Mouse (Mus musculus) intestine, embryonic 16.5 days (tissue): ENCODE data around the gene Bcl2l11. TPM values are rescaled to one million over a fixed set of nuclear protein-coding genes. Genes with fewer than 3 reads are reported as not detected.
"Not testable (repeated sequence)": the region's sequence is repeated elsewhere in the genome, so short reads cannot be mapped to it uniquely, and the experiment has no call there.

Source experiments
- ATAC-seq: fragments of 200-750 bp; cut with Nextera tagmentation; 2 replicates; pipeline ENCODE4 v1.8.0; 2017; ENCODE audit warnings: moderate TSS enrichment, moderate library complexity
- H3K27ac ChIP-seq: fragments of 300-500 bp; sonication (generic); 2 replicates; pipeline ENCODE4 v1.5.1; 2014; ENCODE audit warnings: mild to moderate bottlenecking, low read length
- H3K27me3 ChIP-seq: fragments of 300-500 bp; sonication (generic); replicated peaks from 2 replicates; pipeline ENCODE4 v1.6.1; 2014; ENCODE audit warnings: low read length, control low read depth, mixed read lengths; ENCODE audit not compliant: control insufficient read depth, insufficient read depth
- H3K36me3 ChIP-seq: fragments of 300-500 bp; sonication (generic); 2 replicates; pipeline ENCODE4 v1.6.1; 2014; ENCODE audit warnings: low read length, control low read depth; ENCODE audit not compliant: control insufficient read depth, insufficient read depth
- H3K4me1 ChIP-seq: fragments of 300-500 bp; sonication (generic); 2 replicates; pipeline ENCODE4 v1.6.1; 2014; ENCODE audit warnings: low read length, control low read depth, mixed read lengths; ENCODE audit not compliant: control insufficient read depth, insufficient read depth
- H3K4me2 ChIP-seq: fragments of 300-500 bp; sonication (generic); 2 replicates; pipeline ENCODE4 v1.6.1; 2014; ENCODE audit warnings: low read depth, low read length, control low read depth
- H3K4me3 ChIP-seq: fragments of 300-500 bp; sonication (generic); 2 replicates; pipeline ENCODE4 v1.5.1; 2014; ENCODE audit warnings: mild to moderate bottlenecking, low read length
- H3K9ac ChIP-seq: fragments of 300-500 bp; sonication (generic); 2 replicates; pipeline ENCODE4 v1.6.1; 2014; ENCODE audit warnings: low read depth, low read length
- H3K9me3 ChIP-seq: fragments of 300-500 bp; sonication (generic); 2 replicates; pipeline ENCODE4 v1.6.1; 2016; ENCODE audit warnings: low read length, control low read depth; ENCODE audit not compliant: control insufficient read depth
- WGBS: fragments of 180-500 bp; shearing (Covaris S2); extraction: QIAGEN DNeasy Blood & Tissue Kit; methylation state at CpG from one replicate; pipeline ENCODE4 v1.1.7; 2014; 5-methylcytosine and 5-hydroxymethylcytosine counted together
- polyA plus RNA-seq: library from polyadenylated mRNA; unstranded; fragments of >200 nt; fragmentation: Nextera tagmentation; extraction: Ambion mirVana; gene quantifications from 2 replicates; pipeline ENCODE4 v1.2.1, GENCODE M21; 2015

Gene Bcl2l11
- polyA plus RNA-seq, 1 experiment from 2014 or later = 10.6 TPM

DNA sequence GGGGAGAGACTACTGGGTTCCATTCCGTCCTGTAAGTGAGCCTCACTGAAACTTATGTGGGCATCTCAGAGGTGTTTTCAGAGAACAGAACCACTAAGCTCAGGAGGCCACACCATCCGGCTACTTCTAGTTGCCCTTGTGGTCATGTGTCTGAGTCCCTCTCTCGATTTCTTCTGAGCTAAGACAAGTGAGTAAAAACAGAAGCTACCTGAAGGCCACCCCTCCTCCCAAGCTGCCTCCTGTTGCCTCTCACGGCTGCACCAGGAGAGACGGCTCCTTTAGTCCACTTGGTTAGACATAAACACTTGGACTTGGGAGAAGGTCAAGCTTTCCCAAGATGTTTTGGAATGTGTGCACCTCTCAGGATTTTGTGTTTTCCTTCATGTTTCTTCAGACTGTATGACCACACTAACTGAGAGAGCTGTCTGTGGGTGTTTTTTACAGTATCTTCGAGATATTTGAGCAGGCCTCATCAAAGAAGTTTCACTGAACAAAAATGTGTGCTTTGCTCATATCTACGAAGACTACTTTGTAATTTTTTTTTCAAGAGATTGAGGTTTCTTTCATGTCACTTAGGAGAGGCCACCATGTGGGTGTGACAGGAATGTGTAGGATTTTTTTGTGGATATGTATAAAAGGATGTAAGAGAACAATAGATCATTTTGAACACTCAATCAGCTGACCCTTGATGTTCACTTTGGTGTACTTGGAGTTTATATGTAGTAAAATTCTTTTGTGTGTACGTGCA is 37.9 kb upstream of the Bcl2l11 start:
- Histone ChIP-seq H3K9me3 (no peaks in the 10 kb centered on the region), H3K4me1 (0 out of 2 replicates have a peak, but pooled peaks cover 4% of the 10 kb centered on the region), H3K4me3 (no peak overlapping the region), H3K27ac (no peak overlapping the region), H3K36me3 (no peaks in the 10 kb centered on the region), H3K4me2 (no peak overlapping the region), H3K9ac (no peak overlapping the region), H3K27me3 (no peaks in the 10 kb centered on the region)
- ATAC-seq = no peak
- WGBS = 74% methylated on average over 8 of the region's 8 CpGs

DNA sequence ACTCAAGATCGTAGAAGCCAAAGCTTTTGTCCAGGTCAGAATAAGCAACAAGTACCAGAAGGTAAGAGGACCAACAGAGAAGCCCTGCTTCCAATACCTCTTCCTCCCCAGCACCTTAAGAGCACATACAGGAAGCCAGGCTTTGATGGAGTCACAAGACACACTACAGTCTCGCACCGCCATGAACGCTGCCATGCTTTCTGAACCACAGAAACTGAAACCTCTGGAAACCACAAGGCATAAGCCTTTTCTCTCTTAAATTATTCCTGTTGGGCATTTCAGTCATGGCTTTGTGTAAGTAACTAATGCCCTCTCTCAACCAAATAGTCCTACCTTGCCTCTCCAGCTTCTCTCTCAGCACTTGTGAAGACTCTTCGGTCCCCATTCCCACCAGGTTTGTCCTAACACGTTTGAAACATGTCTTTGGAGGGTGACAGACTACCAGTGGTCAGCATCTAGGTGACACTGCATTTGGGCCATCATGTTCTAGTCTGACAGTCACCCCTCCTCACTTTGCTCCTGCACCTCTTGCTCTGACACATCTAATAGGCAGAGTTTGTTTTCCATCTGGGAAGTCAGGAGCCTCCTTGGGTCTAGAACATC is 35.5 kb upstream of the Bcl2l11 start:
- Histone ChIP-seq H3K9me3 (no peaks in the 10 kb centered on the region), H3K36me3 (no peaks in the 10 kb centered on the region), H3K9ac (no peak overlapping the region), H3K27ac (no peak overlapping the region), H3K4me3 (no peak overlapping the region), H3K27me3 (no peaks in the 10 kb centered on the region), H3K4me1 (0 out of 2 replicates have a peak, but pooled peaks cover 5% of the 10 kb centered on the region), H3K4me2 (no peak overlapping the region)
- ATAC-seq = no peak
- 88% methylated on average over 6 of the region's 6 CpGs for WGBS

DNA sequence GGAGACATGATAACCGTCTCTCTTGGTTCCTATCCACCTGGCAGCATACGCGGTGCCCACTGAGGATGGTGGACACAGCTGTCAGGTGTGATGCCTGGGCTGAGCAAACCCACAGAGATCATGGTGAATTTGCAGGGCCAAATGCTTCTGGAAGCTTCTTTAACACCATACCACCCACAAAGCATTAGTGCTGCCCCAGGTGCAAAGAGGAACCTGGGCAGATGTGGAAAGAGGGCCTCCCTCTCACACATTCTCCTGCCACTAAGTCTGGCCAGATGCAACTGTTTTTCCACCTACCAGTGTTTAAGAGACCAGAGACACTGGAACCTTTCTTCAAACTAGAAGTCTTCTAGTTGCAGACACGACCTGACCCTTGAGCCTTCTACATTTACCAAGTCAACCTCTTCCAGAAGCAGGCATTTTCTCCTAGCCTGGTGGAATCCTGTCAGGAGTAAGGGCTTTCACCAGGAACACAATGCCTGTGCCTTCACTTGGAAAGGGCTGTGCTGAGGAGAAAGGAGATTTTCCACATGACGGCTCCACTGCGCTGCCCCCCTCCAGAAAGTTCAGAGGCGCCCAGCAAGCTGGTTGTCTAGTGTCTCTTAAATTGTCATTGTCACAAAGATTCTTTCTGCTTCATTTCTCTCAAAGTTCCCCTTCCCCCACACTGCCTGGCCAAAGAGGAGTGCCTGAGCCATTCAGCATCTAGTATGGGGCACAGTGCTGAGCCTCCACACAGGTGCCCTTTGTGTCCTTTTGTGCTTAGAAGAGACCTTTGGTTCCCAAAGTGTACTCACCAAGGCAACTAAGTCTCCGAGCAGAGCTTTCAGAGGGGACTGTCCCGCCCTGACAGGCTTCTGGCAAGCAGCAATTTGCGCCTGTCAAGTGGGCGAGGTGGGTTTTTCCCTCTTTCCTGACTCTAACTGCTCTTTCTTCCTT is 34.1 kb upstream of the Bcl2l11 start:
- WGBS = 82% methylated on average over 11 of the region's 11 CpGs
- Histone ChIP-seq H3K27ac (no peak overlapping the region), H3K36me3 (no peaks in the 10 kb centered on the region), H3K4me3 (no peak overlapping the region), H3K4me2 (no peak overlapping the region), H3K9ac (no peak overlapping the region), H3K27me3 (no peaks in the 10 kb centered on the region), H3K9me3 (no peaks in the 10 kb centered on the region), H3K4me1 (0 out of 2 replicates have a peak, but pooled peaks cover 5% of the 10 kb centered on the region)
- ATAC-seq = no peak

DNA sequence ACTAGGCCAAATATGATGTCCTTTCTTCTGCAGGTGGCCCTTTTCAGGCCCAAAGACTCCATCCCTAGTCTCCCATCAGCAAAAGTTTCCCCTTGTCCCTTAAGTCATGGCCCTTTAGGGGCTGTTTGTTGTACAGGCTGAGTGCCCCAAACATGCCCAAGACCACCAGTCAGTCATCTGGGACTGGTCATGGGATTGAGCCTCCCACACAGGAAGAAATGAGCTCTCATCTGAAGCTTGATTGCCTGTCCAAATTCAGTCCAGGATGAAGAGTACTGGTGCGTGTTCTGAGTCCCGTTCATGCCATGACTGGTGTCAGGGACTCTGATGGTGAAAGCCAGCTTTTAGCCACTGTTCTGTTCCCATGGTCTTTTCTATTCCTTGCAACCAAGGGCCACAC is 33.4 kb upstream of the Bcl2l11 start:
- 92% methylated on average over 2 of the region's 2 CpGs for WGBS
- Histone ChIP-seq H3K27me3 (no peaks in the 10 kb centered on the region), H3K9ac (no peak overlapping the region), H3K4me3 (no peak overlapping the region), H3K27ac (no peak overlapping the region), H3K4me2 (no peak overlapping the region), H3K4me1 (0 out of 2 replicates have a peak, but pooled peaks cover 5% of the 10 kb centered on the region), H3K36me3 (no peaks in the 10 kb centered on the region), H3K9me3 (no peaks in the 10 kb centered on the region)
- ATAC-seq = no peak

DNA sequence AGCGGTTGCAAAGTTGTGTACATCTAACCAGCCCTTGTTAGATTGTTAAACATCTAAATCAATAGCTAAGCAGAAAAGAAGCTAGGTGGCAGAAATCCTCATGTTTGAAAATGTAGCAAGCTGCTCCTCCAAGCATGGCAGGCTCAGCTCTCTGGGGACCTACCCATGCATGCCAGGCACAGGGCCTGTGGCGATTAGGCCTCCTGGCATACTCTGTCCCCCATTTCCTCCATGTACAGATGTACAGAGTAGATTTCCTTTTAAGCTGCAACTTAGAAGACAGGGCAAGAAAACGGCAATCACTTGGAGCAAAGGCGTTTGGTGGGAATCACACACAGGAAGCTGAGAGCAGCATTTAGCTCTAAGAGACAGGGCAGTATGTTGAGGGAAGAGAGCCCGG is 31.6 kb upstream of the Bcl2l11 start:
- H3K9me3 ChIP-seq = no peaks in the 10 kb centered on the region
- no peaks in the 10 kb centered on the region for H3K27me3 ChIP-seq
- no peaks in the 10 kb centered on the region for H3K36me3 ChIP-seq
- ATAC-seq = no peak
- WGBS = 61% methylated on average over 5 of the region's 5 CpGs
- H3K9ac ChIP-seq = no peak overlapping the region
- H3K4me3 ChIP-seq = no peak overlapping the region
- no peak overlapping the region for H3K4me2 ChIP-seq
- H3K27ac ChIP-seq = no peak overlapping the region
- H3K4me1 ChIP-seq = 0 out of 2 replicates have a peak, but pooled peaks cover 5% of the 10 kb centered on the region

DNA sequence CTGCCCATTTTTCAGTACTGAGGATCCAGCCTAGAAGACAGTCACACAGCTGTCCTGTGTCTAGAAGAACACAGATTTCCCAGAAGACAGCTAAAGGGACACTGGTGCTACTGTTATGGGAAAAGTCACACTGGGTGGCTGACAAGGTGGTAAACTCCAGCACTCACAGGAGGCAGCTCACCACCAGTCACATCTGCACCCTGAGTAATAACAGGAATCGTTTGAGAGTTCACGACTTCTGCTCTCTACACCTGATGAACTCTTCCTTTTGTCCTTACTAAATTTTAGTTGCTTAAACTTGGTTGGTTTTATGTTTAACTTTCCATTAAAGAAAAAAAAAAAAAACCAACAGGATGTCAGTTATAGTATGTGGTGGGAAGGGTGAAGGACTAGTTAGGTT is 31.2 kb upstream of the Bcl2l11 start:
- 44% methylated on average over 2 of the region's 2 CpGs for WGBS
- no peaks in the 10 kb centered on the region for H3K36me3 ChIP-seq
- no peaks in the 10 kb centered on the region for H3K27me3 ChIP-seq
- no peak overlapping the region for H3K9ac ChIP-seq
- H3K9me3 ChIP-seq = no peaks in the 10 kb centered on the region
- H3K4me2 ChIP-seq = no peak overlapping the region
- 0 out of 2 replicates have a peak, but pooled peaks cover 5% of the 10 kb centered on the region for H3K4me1 ChIP-seq
- no peak overlapping the region for H3K27ac ChIP-seq
- ATAC-seq = no peak
- no peak overlapping the region for H3K4me3 ChIP-seq

DNA sequence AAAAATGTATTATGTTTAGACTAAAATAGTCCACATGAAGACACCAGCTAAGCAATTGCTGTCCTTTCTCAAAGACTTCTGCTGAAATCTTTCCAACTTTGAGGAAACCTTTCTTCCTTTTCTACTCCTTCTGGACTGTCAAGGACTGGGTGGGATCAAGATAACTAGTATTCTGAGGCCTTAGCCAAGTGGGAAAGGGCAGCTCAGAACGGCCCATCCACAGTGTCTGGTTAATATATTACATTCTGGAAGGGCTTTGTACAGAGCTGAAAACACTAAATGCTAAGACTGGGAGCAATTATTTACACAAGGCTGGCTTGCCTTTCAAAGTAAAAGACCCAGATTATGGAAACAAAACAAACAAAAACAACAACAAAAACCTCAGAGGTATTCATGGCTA is 30.6 kb upstream of the Bcl2l11 start:
- 12% methylated on average over 1 of the region's 1 CpGs for WGBS
- H3K9me3 ChIP-seq = no peaks in the 10 kb centered on the region
- H3K36me3 ChIP-seq = no peaks in the 10 kb centered on the region
- peak; percentile 71 for ATAC-seq
- H3K4me3 ChIP-seq = no peak overlapping the region
- no peak overlapping the region for H3K4me2 ChIP-seq
- H3K27ac ChIP-seq = no peak overlapping the region
- H3K9ac ChIP-seq = no peak overlapping the region
- H3K27me3 ChIP-seq = no peaks in the 10 kb centered on the region
- 0 out of 2 replicates have a peak, but pooled peaks cover 5% of the 10 kb centered on the region for H3K4me1 ChIP-seq

DNA sequence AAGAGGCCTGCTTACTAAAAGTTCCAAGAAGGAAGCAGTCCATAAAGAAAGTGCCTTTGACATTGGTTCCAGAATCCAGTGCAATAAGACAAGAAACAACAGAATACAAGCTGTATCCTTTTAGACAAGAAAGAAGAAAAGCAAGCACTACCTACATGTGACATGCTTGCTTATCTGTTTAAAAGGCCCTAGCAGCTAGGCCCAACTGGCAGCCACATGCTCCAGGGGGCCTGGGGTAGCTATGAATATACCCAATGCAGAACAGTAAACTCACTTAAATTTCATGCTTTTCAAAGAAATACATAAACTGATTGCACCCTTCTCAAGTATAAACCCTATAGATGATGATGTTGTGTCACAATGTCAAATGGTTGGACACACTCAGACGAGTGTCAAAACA is 29.8 kb upstream of the Bcl2l11 start:
- no peak overlapping the region for H3K9ac ChIP-seq
- WGBS = 90% methylated on average over 1 of the region's 1 CpGs
- ATAC-seq = no peak

DNA sequence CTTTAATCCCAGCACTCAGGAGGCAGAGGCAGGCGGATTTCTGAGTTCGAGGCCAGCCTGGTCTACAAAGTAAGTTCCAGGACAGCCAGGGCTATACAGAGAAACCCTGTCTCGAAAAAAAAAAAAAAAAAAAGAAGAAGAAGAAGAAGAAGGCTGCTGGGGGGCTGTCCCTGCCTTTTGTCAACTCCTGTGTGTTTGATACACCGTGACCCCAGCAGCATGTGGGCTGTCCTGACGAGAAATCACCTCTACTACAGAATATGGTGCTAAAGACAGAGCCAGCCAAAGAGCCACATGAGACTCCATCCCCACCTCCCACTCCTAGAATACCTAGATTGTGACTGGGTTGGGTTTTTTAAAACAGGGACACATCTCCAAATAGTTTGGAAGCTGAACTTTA is 27.7 kb upstream of the Bcl2l11 start:
- not testable (repeated sequence) for H3K27ac ChIP-seq, ATAC-seq, H3K4me2 ChIP-seq, H3K9me3 ChIP-seq, H3K27me3 ChIP-seq, H3K9ac ChIP-seq, H3K4me1 ChIP-seq, H3K36me3 ChIP-seq, H3K4me3 ChIP-seq
- WGBS = 74% methylated on average over 5 of the region's 5 CpGs

More for the DNA sequence above, 29.8 kb upstream of the Bcl2l11 start:
- Histone ChIP-seq H3K36me3 (no peaks in the 10 kb centered on the region), H3K4me3 (no peak overlapping the region), H3K4me1 (0 out of 2 replicates have a peak, but pooled peaks cover 5% of the 10 kb centered on the region), H3K4me2 (no peak overlapping the region), H3K9me3 (no peaks in the 10 kb centered on the region), H3K27ac (no peak overlapping the region), H3K27me3 (no peaks in the 10 kb centered on the region)
